Mouse (Mus musculus) kidney, adult 2 months (tissue): Measurements from ENCODE around the gene Gm28047.

Source experiments
- CTCF ChIP-seq: fragments of 200-500 bp; conservative IDR thresholded peaks from 2 replicates; pipeline ENCODE4 v1.5.1; 2011; ENCODE audit warnings: low read depth, mild to moderate bottlenecking, control low read depth, low read length, moderate library complexity, mixed read lengths; ENCODE audit not compliant: insufficient read depth, insufficient read length
- POLR2A ChIP-seq: fragments of 200-500 bp; IDR thresholded peaks from one replicate; pipeline ENCODE4 v1.6.1; 2011; ENCODE audit warnings: low read depth, low read length, control low read depth

DNA sequence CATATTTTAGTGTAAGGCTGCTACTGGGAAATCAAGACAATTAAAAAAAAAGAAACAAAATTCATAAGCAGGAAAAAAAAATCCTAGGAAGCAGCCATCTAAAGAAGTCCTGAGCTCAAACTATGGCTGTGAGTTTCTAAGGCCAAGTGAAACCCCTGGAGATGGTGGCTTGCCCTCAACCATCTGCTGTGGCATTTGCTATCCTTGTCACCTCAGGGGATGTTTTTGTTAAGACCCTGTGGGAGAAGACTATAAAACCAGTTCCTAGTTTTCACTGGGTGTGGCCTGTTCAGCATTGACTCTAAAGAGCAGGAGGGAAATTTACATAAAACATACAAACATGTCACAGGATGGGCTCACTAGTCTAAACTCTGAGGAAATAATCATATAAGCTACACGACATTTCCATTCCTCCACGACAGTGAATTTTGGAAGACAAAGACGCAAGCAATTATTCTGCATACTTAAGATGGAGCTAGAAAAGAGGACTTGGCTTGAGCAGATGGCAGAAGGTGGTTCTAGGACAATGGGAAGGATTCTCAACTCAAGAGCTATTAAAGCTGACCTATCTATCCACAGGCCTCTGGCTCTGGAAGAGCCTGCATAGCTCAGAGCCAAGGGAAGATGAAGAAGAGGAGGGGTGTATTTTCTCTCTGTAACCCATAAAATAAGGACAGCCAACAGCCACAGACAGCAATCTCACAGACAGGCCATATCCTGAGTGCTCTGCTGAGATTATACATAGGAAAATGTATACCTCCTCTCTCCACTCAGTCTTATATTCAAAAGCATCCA is 92.6 kb downstream of the Gm28047 start:
- no peak for TF ChIP-seq CTCF
- TF ChIP-seq POLR2A = no peak
